Mouse (Mus musculus) testis, postnatal 10 days (tissue): ENCODE measurements at regions not wholly inside any gene's neighbourhood (a gene's known extent, or its start where the extent isn't known, plus 50 kb on each side); places are given as distances from the start of the nearest gene placed in this dataset.
A peak's percentile ranks its signal among the peaks of the same experiment; 100 is the strongest.

Experiments used
- DNase-seq: peaks from one replicate; pipeline ENCODE4 v3.0.0; 2021; ENCODE audit warnings: low spot score

GRCm38 (mm10) chr13:107904051-107904740, 140.1 kb upstream of the Smim15 start:
- DNase-seq, result no peak

DNA sequence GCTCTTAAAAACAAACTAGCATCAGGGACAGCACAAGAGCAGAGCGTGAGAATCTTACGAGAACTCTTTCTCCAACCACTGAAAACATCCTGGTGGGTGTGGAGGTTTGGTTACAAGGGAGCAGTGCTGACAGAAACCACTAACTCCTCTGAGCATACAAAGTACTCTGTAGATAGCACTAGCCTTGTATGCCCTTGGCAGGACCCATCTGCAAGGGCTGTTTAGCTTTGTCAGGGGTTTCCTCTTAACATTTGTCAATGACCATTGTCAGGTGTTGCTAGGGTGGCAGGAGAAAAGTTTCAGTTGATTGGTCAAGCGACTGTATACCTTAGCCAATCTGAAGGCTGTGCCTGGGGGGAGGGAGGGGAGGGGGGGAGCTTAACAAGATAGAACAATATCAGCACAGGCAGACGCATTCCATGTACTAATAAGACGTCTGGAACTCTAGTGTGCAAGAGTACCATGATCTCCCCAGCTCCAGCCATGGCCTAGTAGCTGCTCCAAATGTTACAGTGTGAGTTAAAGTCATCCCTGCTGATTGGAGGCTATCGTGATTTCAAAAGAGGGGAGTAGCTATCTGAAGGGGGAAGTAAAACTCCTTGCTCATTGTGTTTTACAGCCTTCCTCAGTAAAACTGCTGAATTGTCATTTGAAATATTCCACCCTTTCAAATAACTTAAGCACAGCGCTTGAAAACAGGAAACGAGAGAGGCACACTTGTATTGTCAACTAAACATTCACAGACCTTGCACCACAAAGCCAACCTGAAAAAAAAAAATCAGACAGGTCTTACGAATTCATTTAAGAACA, 140.9 kb upstream of the Smim15 start:
- DNase-seq, result no peak

- no peak for DNase-seq
Measured at GRCm38 (mm10) chr13:107902800-107903149, 141.5 kb upstream of the Smim15 start.

GRCm38 (mm10) chr13:107899600-107900229, 144.5 kb upstream of the Smim15 start:
- no peak for DNase-seq

DNA sequence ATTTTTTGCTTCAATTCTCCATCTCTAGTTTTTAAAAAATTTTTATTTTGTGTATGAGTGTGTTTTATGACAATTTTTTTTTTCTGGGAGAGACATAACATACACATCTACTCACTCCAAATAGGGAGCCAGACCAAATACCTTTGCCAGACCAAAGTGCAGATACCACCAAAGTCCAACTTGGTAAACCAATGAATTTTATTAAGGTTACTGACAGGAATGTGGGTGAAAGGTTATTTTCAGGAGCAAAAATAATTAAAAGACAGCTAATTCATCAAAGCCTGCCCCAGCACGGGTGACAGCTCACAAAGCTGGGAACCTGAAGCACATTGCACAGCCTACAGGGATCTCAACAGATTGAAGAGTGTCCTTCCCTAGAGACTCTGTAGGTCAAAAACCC, 146.6 kb upstream of the Smim15 start:
- no peak for DNase-seq

GRCm38 (mm10) chr13:107897184-107897583, 147.1 kb upstream of the Smim15 start:
- DNase-seq, result no peak

- no peak for DNase-seq
Measured at GRCm38 (mm10) chr13:107893581-107894183, 150.6 kb upstream of the Smim15 start.

- DNase-seq, result no peak
Measured at GRCm38 (mm10) chr13:107893081-107893480, 151.2 kb upstream of the Smim15 start.

DNA sequence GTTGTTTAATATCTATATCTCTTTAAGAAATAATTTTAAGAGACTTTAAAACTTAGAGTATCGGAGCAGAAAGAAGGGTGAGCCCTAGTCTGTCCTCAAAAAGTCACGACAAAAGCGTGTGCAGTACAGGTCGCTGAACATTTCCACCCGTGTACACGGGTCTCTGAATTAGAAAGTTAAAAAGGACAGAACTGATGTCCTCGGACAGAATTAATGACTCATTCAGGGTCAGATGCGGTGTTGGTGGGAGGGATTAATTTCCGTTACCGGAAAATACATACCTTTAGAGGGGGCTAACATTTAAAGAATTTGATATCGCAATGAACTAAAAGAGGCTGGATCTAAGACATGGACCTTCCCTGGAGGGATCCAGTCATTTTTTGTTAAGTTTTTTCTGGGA, 152.3 kb upstream of the Smim15 start:
- no peak for DNase-seq

DNA sequence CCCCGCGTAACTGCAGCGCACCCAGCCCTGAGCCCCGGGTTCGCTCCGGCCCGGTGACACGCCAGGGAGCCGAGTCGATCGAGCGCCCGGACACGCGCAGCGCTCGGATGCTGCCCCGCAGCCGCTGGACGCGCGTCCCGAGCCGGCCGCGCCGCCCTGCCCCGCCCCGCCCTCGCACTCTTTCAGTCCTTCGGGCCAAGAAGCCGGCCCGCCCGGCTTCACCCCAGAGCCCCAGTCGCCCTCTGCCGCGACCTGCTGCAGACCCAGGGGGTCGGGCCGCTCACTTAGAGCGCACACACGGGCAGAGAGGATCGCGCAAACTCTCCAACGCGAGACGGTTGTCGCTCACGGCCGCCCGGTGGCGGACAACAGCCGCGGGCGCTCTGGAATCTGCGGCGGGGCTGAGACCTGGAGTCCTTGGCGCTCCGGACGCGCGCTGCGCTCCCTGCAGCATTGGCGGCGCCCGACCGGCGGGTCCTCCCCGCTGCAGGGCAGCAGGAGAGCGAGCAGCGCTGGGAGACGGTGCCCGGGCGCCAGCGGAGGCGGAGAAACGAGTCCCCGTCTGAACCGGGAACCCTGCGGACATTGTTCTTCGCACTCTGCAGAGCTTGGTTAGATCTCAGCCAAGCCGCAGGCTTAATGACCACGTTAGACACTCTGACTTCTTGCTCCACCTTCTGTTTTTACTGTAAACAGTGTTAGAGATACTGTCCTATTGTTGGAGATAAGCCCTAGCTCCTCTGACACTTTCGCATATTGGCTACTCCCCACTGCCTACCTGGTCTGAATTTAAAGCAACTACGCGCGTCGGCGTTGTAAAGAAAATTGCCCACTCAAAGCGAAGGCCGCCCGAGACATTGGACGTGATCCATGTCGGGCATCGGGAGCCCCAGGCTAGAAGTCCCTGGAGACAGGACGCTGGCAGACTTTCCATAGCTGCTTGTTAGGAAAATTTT, 153.1 kb upstream of the Smim15 start:
- DNase-seq, result peak; percentile 79

DNA sequence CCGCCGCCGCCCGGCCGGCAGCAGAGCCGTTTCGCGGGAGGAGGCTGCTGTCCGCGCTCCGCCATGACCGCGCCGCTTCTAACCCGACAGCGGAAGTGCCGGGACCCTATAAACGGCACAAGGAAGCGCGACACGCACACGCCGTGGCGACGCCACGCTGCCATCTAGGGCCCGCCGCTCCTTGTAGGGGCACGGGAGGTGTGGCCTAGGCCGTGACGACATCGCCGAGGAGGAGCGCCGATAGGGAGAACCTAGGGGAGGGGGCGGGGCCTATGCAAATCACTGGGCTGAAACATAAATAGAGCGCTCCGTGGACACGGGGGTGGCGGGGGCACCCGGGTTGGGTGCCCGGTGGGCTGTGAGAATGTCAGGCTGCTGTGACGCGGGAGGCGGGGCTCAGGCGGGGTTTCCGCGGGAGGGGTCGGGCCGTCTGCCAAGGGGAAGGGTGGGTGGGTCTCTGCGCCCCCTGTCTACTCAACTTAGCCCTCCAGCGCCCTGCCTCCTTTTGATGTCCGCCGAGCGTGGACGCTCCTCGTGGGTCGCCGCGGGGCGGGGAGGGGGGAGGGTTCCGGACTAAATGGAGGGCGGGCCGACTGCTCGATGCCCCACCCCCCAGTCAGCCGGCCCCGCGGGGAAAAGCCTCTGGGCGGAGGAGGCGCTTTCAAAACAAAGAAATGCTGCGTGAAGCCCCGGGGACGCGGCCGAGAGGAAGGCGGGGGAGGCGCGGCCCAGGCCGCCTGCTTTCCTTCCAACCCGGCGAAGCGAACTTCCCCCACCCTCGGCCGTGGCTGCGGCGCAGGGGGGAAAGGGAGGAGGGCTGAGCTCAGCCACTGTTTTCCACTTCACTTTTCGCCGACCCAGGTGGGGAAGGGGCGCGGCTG, 154.0 kb upstream of the Smim15 start:
- peak; percentile 100 for DNase-seq

- peak; percentile 66 for DNase-seq
Measured at GRCm38 (mm10) chr13:107889588-107889984, 154.7 kb upstream of the Smim15 start.

DNA sequence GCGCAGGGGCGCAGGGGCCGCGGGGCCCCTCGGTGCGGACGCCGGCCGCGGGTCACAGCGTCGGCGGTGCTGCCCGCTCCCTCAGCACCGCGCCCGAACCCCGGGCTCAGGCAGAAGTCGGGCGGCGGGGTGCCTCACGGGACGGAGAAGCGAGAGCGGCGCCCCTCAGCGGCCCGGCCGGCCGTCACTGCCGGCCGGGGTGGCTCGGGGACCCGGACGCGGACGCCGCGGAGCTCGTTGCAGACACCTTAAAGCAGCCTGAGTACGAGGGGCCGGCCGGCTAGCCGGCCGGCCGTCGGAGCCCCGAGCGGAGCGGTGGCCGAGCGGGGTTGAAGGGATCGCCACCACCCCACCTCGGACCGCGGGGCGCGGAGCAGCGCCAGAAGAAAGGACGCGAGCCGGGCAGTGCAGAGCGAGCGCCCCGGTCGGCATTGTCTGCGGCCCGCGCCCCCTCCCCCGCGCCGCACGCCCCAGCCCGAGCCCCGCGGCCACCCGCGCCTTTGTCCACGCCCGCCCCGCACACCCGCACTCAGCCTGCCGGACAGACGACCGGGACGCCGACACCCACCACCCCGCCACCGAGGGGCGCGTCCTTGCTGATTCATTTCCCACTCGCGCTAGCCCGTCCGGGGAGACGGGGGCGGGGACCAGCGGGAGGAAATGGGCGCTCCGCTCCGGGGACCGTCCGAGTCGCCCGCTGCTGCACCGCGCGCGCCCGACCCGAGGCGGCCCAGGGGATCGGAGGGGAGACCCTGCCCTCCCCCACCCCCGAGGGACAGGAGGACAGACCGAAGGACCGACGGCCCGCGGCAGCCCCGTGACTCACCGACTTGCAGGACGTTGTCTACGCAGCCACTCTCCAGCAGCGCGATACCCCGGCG, 155.4 kb upstream of the Smim15 start:
- peak; percentile 79 for DNase-seq

DNA sequence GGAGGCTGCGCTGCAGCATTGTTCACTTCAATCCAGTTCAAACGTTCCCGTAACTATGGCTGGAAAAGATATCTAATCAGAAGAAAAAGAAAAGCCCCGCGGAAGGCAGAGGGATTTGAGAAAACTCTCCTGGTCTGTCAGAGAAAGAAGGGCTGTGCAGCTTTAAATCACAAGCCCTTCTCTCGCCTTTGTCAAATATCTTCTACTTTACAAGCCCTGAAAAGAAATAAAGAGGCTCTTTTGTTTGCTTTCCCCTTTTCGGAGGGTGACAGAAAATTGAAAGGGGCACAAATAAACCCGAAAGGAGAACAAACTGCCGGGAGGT, 156.1 kb upstream of the Smim15 start:
- no peak for DNase-seq

DNA sequence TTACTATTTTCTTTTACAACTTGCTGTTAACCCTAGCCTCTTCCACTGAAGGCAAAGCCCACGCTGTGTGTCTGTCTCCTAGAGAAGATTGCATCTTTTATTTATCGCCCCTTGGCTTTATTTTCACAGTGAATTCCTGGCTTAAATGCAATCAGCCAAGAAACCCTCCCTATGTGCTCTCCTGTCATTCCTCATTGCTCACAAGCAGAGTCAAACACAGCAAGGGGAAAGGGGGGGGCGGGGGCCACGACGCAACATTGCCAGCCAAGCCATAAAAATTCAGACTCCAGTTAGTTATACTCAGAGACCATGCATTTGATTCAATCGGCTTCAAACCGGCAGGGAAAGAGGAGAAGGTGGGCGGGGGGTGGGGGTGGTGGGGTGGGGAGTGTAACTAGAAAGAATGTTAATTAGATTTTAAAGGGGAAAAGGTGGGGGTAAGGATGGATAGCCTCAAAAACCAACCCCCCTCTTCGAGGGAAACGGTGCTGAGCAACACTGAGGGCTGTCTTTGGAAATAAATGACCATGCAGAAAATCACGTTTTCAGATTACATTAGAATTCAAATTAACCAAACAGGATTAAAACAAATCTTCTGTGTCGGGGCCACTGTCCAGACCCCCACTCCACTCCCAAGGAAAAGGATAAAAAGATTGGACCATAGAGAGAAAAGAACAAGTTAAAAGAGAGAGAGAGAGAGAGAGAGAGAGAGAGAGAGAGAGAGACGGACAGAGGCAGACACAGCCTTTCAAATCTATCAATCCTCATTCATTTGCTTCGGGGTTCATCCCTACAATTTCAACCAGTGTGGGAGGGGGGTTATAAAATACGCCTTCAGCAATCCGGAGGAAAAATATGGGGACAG, 156.6 kb upstream of the Smim15 start:
- DNase-seq, result no peak

- DNase-seq, result no peak
Measured at GRCm38 (mm10) chr13:107884836-107885235, 159.4 kb upstream of the Smim15 start.

- no peak for DNase-seq
Measured at GRCm38 (mm10) chr13:107882337-107882736, 161.9 kb upstream of the Smim15 start.

DNA sequence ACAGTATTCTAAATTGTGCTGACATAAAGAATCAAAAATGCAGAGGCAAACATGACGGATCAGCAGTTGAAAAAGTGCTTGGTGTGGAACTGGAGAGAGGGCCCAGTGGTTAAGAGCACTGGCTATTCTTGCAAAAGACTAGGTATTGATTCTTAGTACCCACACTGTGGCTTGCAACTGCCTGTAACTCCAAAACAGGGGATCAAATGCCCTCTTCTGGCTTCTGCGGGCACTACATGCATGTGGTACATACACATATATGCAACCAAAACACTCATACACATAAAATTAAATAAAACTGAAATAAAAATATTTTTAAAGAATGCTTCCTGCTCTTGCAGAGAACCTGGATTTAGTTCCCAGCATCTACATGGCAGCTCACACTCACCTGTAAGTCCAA, 163.7 kb upstream of the Smim15 start:
- DNase-seq, result no peak

GRCm38 (mm10) chr13:107879535-107879934, 164.7 kb upstream of the Smim15 start:
- DNase-seq, result peak; percentile 70
